Mouse (Mus musculus) liver, embryonic 14.5 days (tissue): ENCODE data around the gene Ccdc47. TPM values are rescaled to one million over a fixed set of nuclear protein-coding genes. Genes with fewer than 3 reads are reported as not detected.
A peak's percentile ranks its signal among the peaks of the same experiment; 100 is the strongest.

Source experiments
- ATAC-seq: fragments of 200-750 bp; cut with Nextera tagmentation; 2 replicates; pipeline ENCODE4 v1.8.0; 2017; ENCODE audit warnings: moderate number of reproducible peaks, mild to moderate bottlenecking, moderate library complexity; ENCODE audit not compliant: insufficient read depth
- DNase-seq, 3 experiments: peaks; one replicate each; pipeline ENCODE4 v3.0.0-alpha.2; 2012 to 2013; ENCODE audit warnings: low read depth in 3 of 3, low spot score in 3 of 3
- H3K27ac ChIP-seq: fragments of 300-500 bp; sonication (generic); 2 replicates; pipeline ENCODE4 v1.5.1; 2014; ENCODE audit warnings: moderate library complexity, mild to moderate bottlenecking, control low read depth, inconsistent platforms
- H3K27me3 ChIP-seq: fragments of 300-500 bp; sonication (generic); 2 replicates; pipeline ENCODE4 v1.6.1; 2014; ENCODE audit warnings: mild to moderate bottlenecking, low read length, moderate library complexity; ENCODE audit not compliant: control insufficient read depth, insufficient read depth
- H3K36me3 ChIP-seq: fragments of 300-500 bp; sonication (generic); replicated peaks from 2 replicates; pipeline ENCODE4 v1.6.1; 2014; ENCODE audit warnings: low read depth; ENCODE audit not compliant: control insufficient read depth, insufficient read depth
- H3K4me1 ChIP-seq, 2 experiments: fragments of 200-500 bp in 1 of 2; fragments of 300-500 bp in 1 of 2; sonication (generic) in 1 of 2; replicated peaks; 2 replicates each; pipeline ENCODE4 v1.6.1; 2012 to 2014; ENCODE audit warnings: antibody characterized with exemption in 1 of 2, inconsistent platforms in 1 of 2, low read length in 1 of 2; ENCODE audit not compliant: control insufficient read depth in 2 of 2, insufficient read depth in 2 of 2
- H3K4me2 ChIP-seq: fragments of 300-500 bp; sonication (generic); 2 replicates; pipeline ENCODE4 v1.6.1; 2014; ENCODE audit warnings: low read depth, mild to moderate bottlenecking, control low read depth, moderate library complexity
- H3K4me3 ChIP-seq, 2 experiments: fragments of 200-500 bp in 1 of 2; fragments of 300-500 bp in 1 of 2; sonication (generic) in 1 of 2; 2 replicates each; pipeline ENCODE4 v1.5.1; 2012 to 2014; ENCODE audit warnings: low read depth in 2 of 2, low read length in 2 of 2, mild to moderate bottlenecking in 2 of 2, control low read depth in 1 of 2, inconsistent platforms in 1 of 2, moderate library complexity in 1 of 2; ENCODE audit not compliant: insufficient read depth in 1 of 2
- H3K9ac ChIP-seq: fragments of 300-500 bp; sonication (generic); replicated peaks from 2 replicates; pipeline ENCODE4 v1.6.1; 2014; ENCODE audit warnings: mild to moderate bottlenecking, control low read depth, moderate library complexity
- H3K9me3 ChIP-seq: fragments of 300-500 bp; sonication (generic); 2 replicates; pipeline ENCODE4 v1.6.1; 2016; ENCODE audit warnings: low read length, mixed read lengths; ENCODE audit not compliant: control insufficient read depth
- CTCF ChIP-seq: IDR thresholded peaks from 2 replicates; pipeline ENCODE4 v1.5.1; 2016; ENCODE audit warnings: antibody characterized with exemption, low read depth, control low read depth
- EP300 ChIP-seq: IDR thresholded peaks from 2 replicates; pipeline ENCODE4 v1.6.1; 2016; ENCODE audit warnings: antibody characterized with exemption, low read depth
- WGBS: fragments of 180-500 bp; shearing (Covaris S2); extraction: QIAGEN DNeasy Blood & Tissue Kit; methylation state at CpG from one replicate; pipeline ENCODE4 v1.1.7; 2014; ENCODE audit not compliant: insufficient replicate concordance; 5-methylcytosine and 5-hydroxymethylcytosine counted together
- polyA plus RNA-seq, 2 experiments: library from polyadenylated mRNA; depleted of rRNA in 1 of 2; stranded (reverse) in 1 of 2; unstranded in 1 of 2; fragments of >200 nt; fragmentation: Nextera tagmentation in 1 of 2; extraction: Ambion mirVana in 1 of 2; gene quantifications; 2 replicates each; pipeline versions ENCODE4 v1.2.1 to v1.2.3; 2012 to 2014

Gene Ccdc47
- polyA plus RNA-seq, 2 experiments = 19.0 to 29.2 TPM

DNA sequence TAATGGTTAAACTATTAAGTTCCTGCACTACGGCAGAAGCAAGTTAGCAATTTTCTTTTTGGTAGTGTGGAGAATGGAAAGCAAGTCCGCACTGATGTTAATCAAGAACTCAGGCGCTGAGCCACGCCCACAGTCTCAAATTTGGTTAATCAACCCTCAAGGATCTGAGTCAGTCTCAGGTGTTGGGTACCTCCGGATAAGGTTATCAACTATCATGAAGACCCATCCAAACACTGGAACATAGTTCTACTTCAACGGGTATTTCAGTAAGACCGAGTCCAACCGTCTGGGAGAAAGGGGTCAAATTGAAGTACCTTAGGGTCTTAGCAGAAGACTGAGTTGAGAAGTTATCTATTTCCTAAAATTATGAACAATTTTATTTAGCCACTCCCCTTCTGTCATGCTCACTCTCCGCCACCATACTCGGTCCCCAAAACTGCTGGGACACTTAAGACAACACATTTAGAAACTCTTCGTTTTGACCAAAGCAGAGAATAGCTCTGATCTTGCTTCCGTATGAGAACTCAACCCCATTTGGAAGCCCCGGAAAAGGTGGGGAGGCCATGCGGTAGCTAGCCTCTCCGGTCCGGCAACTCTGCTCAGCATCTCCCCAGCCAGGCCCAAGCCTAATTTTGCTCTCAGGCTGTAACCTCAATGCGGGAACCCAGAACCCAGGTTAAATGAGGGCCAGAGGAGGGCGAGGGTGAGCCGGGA lies 23.3 kb downstream of the Ccdc47 start:
- peak overlapping the region; percentile 74 to 83 for H3K4me3 ChIP-seq
- DNase-seq (peak in 1 of 3 experiments; percentile 48), ATAC-seq (peak; percentile 55)
- H3K27me3 ChIP-seq = no peaks in the 10 kb centered on the region
- H3K36me3 ChIP-seq = peaks cover 13% of the 10 kb centered on the region
- peak overlapping the region; percentile 86 for H3K27ac ChIP-seq
- peak overlapping the region; percentile 71 for H3K9ac ChIP-seq
- peak; percentile 19; the same call in 1 of the 2 replicates for TF ChIP-seq CTCF
- no peak for TF ChIP-seq EP300
- WGBS = 3% methylated on average over 19 of the region's 19 CpGs
- peaks cover 14% of the 10 kb centered on the region in 2 experiments for H3K4me1 ChIP-seq
- no peaks in the 10 kb centered on the region for H3K9me3 ChIP-seq
- peak overlapping the region; percentile 85 for H3K4me2 ChIP-seq

DNA sequence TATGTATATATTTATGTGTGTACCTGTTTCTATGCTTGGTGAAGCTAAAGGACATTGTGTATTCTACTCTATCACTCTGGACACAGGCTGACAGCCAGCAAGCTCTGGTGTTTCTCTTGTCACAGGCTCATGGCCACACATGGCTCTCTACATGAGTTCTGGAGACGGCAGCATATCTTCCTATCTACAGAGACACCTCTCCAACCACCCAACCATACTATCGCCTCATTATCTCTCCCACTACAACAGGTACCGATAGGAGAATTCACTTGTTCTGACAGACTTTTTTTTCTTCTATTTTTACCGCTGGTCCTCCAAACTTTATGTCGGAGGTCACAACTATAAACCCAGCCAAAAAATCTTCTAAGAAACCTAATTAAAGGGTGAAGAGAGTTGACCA lies 23.9 kb downstream of the Ccdc47 start:
- TF ChIP-seq CTCF = no peak
- TF ChIP-seq EP300 = no peak
- Histone ChIP-seq H3K27me3 (no peaks in the 10 kb centered on the region), H3K9me3 (no peaks in the 10 kb centered on the region), H3K4me1 (peaks cover 14% of the 10 kb centered on the region in 2 experiments), H3K27ac (peak overlapping the region; percentile 86), H3K36me3 (peaks cover 9% of the 10 kb centered on the region), H3K9ac (peak overlapping the region; percentile 71), H3K4me3 (peak overlapping the region; percentile 74 to 83), H3K4me2 (peak overlapping the region; percentile 85)
- ATAC-seq = no peak
- no peak for DNase-seq
- WGBS = 21% methylated on average over 5 of the region's 5 CpGs

- no peak overlapping the region for H3K9ac ChIP-seq
- peaks cover 4% of the 10 kb centered on the region for H3K36me3 ChIP-seq
- H3K27ac ChIP-seq = peak overlapping the region; percentile 6; the same call in 1 of the 2 replicates
- no peaks in the 10 kb centered on the region for H3K9me3 ChIP-seq
- H3K4me3 ChIP-seq = no peak overlapping the region; a peak in 1 of 4 replicates
- H3K4me2 ChIP-seq = peak overlapping the region; percentile 85
- ATAC-seq = no peak
- DNase-seq = no peak
- no peaks in the 10 kb centered on the region for H3K27me3 ChIP-seq
- TF ChIP-seq CTCF = no peak
- no peak for TF ChIP-seq EP300
- WGBS = 70% methylated on average over 3 of the region's 3 CpGs
- H3K4me1 ChIP-seq = peaks cover 14% of the 10 kb centered on the region in 2 experiments
Observed at GRCm38 (mm10) chr11:106191716-106192115, 24.4 kb downstream of the Ccdc47 start.

- H3K4me2 ChIP-seq = no peak overlapping the region
- 78% methylated on average over 4 of the region's 4 CpGs for WGBS
- H3K4me1 ChIP-seq = peaks cover 6 to 7% of the 10 kb centered on the region in 2 experiments
- no peak overlapping the region for H3K27ac ChIP-seq
- ATAC-seq = no peak
- TF ChIP-seq CTCF (no peak), EP300 (no peak)
- H3K9ac ChIP-seq = no peak overlapping the region
- no peaks in the 10 kb centered on the region for H3K27me3 ChIP-seq
- no peaks in the 10 kb centered on the region for H3K9me3 ChIP-seq
- H3K36me3 ChIP-seq = no peaks in the 10 kb centered on the region
- DNase-seq = no peak
- no peak overlapping the region for H3K4me3 ChIP-seq
Observed at GRCm38 (mm10) chr11:106187326-106187725, 28.8 kb downstream of the Ccdc47 start.

DNA sequence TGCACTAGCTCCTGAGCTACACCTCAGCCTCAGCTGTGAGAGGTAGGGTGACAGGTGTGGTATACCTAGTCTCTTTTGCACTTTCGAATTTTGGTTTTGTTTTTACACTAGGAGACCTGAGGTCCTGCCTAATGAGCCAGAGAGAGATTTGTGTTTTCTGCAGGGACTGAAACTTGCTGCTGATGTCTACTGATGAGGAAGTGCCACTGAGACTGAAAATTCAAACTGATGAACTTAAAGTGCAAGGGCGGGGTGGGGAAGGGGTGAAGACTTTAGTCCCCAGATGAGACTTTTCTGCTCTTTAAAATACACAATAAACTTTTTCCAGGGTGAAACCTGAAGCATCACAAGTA lies 35.7 kb downstream of the Ccdc47 start:
- no peak for DNase-seq
- 51% methylated on average over 2 of the region's 2 CpGs for WGBS
- Histone ChIP-seq H3K27me3 (no peaks in the 10 kb centered on the region), H3K4me3 (no peak overlapping the region), H3K4me2 (no peak overlapping the region), H3K9me3 (no peaks in the 10 kb centered on the region), H3K4me1 (peaks cover 18 to 24% of the 10 kb centered on the region in 2 experiments), H3K36me3 (no peaks in the 10 kb centered on the region), H3K27ac (no peak overlapping the region), H3K9ac (no peak overlapping the region)
- TF ChIP-seq CTCF (no peak), EP300 (no peak)
- no peak for ATAC-seq
